Mouse (Mus musculus) testis, adult 2 months (tissue): ENCODE results near the gene Gdpd5.

Experiments
- CTCF ChIP-seq: fragments of 200-500 bp; IDR thresholded peaks from 2 replicates; pipeline ENCODE4 v1.5.1; 2012; ENCODE audit warnings: low read depth, mild to moderate bottlenecking, inconsistent platforms, low read length, moderate library complexity; ENCODE audit not compliant: control insufficient read depth, insufficient read depth, insufficient replicate concordance
- POLR2A ChIP-seq: fragments of 200-500 bp; IDR thresholded peaks from 2 replicates; pipeline ENCODE4 v1.6.1; 2012; ENCODE audit warnings: low read depth, mild to moderate bottlenecking, inconsistent platforms, low read length, moderate library complexity; ENCODE audit not compliant: control insufficient read depth

DNA sequence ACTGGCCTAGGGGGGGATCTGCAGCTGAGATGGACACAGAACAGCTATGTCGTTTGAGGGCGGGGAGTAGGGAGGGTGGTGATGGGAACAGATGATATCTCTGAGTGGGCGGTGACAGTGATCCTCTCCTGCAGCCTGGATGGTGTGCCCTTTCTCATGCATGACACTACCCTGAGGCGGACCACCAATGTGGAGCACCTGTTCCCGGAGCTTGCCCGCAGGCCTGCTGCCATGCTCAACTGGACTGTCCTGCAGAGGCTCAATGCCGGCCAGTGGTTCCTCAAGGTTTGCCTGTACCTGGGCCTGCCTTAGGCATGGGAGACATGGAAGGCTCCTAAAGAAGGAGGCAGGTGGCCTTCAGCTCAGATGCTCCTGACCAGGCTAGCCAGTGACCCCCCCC, 71.6 kb downstream of the Gdpd5 start:
- no peak for TF ChIP-seq CTCF
- TF ChIP-seq POLR2A, result no peak
